In genomic region chr7:24593621-24594308, GRCm38 (mm10) we compare ENCODE assay signal across 7 mouse cellular contexts. TPM values are rescaled to one million over a fixed set of nuclear protein-coding genes. Genes with fewer than 3 reads are reported as not detected.
DNase-seq lines count a peak whose midpoint lies in the region; ATAC-seq and TF ChIP-seq lines count a peak whose summit lies in the region.

No protein-coding gene starts in this region.

- H3K4me3 ChIP-seq in hindbrain, postnatal 0 days (ENCODE audit: low read length) = peak overlapping the region; percentile 74
- peak overlapping the region; percentile 77 for H3K4me3 ChIP-seq in limb, embryonic 10.5 days
- H3K4me3 ChIP-seq in midbrain, embryonic 10.5 days = peak overlapping the region; percentile 77

- peak; percentile 14; the same call in 1 of the 2 replicates for TF ChIP-seq CTCF in hindbrain, postnatal 0 days (IDR thresholded peaks at IDR 0.05; ENCODE audit: low read depth)

- WGBS in hindbrain, postnatal 0 days = 2% methylated on average over 39 of the region's 39 CpGs
- 2% methylated on average over 39 of the region's 39 CpGs for WGBS in limb, embryonic 10.5 days
- WGBS in midbrain, embryonic 10.5 days = 3% methylated on average over 39 of the region's 39 CpGs

- peak; percentile 78 for ATAC-seq in common myeloid progenitor, adult 5-6 weeks (replicated peaks; ENCODE audit: low read depth, poor library complexity, severe bottlenecking)
- peak; percentile 86 for ATAC-seq in hindbrain, postnatal 0 days

- DNase-seq in adrenal gland, adult (ENCODE audit: inconsistent age in 2 of 2, low spot score in 1 of 2) = peak; percentile 85 to 93
- DNase-seq in gastrocnemius, adult 8-10 months (ENCODE audit: low spot score in 2 of 2) = peak; percentile 59 to 62
- peak; percentile 70 for DNase-seq in hindbrain, postnatal 0 days (ENCODE audit: low spot score)
- peak; percentile 84 for DNase-seq in limb, embryonic 10.5 days (ENCODE audit: low spot score)
- peak; percentile 81 for DNase-seq in midbrain, embryonic 10.5 days (ENCODE audit: low spot score)
- peak; percentile 69 for DNase-seq in right cerebral cortex, postnatal 25 days

- H3K36me3 ChIP-seq in hindbrain, postnatal 0 days (ENCODE audit: insufficient read depth, low read length) = no peaks in the 10 kb centered on the region
- H3K36me3 ChIP-seq in limb, embryonic 10.5 days = no peaks in the 10 kb centered on the region
- H3K36me3 ChIP-seq in midbrain, embryonic 10.5 days = no peaks in the 10 kb centered on the region

- no peaks in the 10 kb centered on the region for H3K9me3 ChIP-seq in hindbrain, postnatal 0 days (ENCODE audit: low read length)
- H3K9me3 ChIP-seq in limb, embryonic 10.5 days (replicated peaks) = no peaks in the 10 kb centered on the region
- H3K9me3 ChIP-seq in midbrain, embryonic 10.5 days (replicated peaks) = no peaks in the 10 kb centered on the region

- peak overlapping the region; percentile 61 for H3K9ac ChIP-seq in hindbrain, postnatal 0 days (replicated peaks; ENCODE audit: low read length)

- H3K4me2 ChIP-seq in hindbrain, postnatal 0 days (ENCODE audit: low read depth, low read length) = peak overlapping the region; percentile 83

- peaks cover 9% of the 10 kb centered on the region; the same call in 1 of the 2 replicates for H3K4me1 ChIP-seq in hindbrain, postnatal 0 days (ENCODE audit: insufficient read depth, low read length)
- peaks cover 20% of the 10 kb centered on the region for H3K4me1 ChIP-seq in limb, embryonic 10.5 days
- peaks cover 20% of the 10 kb centered on the region for H3K4me1 ChIP-seq in midbrain, embryonic 10.5 days

- no peaks in the 10 kb centered on the region for H3K27me3 ChIP-seq in hindbrain, postnatal 0 days (ENCODE audit: insufficient read depth, low read length)
- H3K27me3 ChIP-seq in limb, embryonic 10.5 days (ENCODE audit: low read depth, poor library complexity, severe bottlenecking) = peaks cover 19% of the 10 kb centered on the region
- peaks cover 29% of the 10 kb centered on the region for H3K27me3 ChIP-seq in midbrain, embryonic 10.5 days (ENCODE audit: low read depth, poor library complexity, severe bottlenecking)

- H3K27ac ChIP-seq in hindbrain, postnatal 0 days = no peak overlapping the region
- peak overlapping the region; percentile 84 for H3K27ac ChIP-seq in limb, embryonic 10.5 days
- peak overlapping the region; percentile 82 for H3K27ac ChIP-seq in midbrain, embryonic 10.5 days (replicated peaks)

RNA-seq across cellular contexts. Expression of gene Zfp575, which starts 6.3 kb away (rescaled TPM):
- not detected in 2 replicates for total RNA-seq in common myeloid progenitor, adult 5-6 weeks (2017)
- total RNA-seq in gastrocnemius, adult 8-10 months (2022) = under 1 TPM in 1 of 4 experiments, not detected in 3; 0.10 TPM
- total RNA-seq in hindbrain, postnatal 0 days (2014; rRNA removed) = 1.0 and 1.2 TPM in 2 replicates
- 20.3 and 21.0 TPM in 2 replicates for polyA plus RNA-seq in hindbrain, postnatal 0 days (2015; fragmentation: Nextera tagmentation; extraction: Ambion mirVana)
- polyA plus RNA-seq in limb, embryonic 10.5 days (2016; fragmentation: Nextera tagmentation; extraction: Ambion mirVana) = 1.6 and 2.6 TPM in 2 replicates
- polyA plus RNA-seq in midbrain, embryonic 10.5 days (2016; fragmentation: Nextera tagmentation; extraction: Ambion mirVana) = 1.4 and 2.1 TPM in 2 replicates

RNA-seq across cellular contexts. Expression of gene Ethe1, which starts 6.4 kb away (rescaled TPM):
- 13.2 and 14.6 TPM in 2 replicates for total RNA-seq in common myeloid progenitor, adult 5-6 weeks (2017)
- total RNA-seq in gastrocnemius, adult 8-10 months (2022) = 10 to 100 TPM; 23.1 to 30.0 (median 24.6) TPM
- total RNA-seq in hindbrain, postnatal 0 days (2014; rRNA removed) = 36.3 and 43.8 TPM in 2 replicates
- 24.4 and 25.3 TPM in 2 replicates for polyA plus RNA-seq in hindbrain, postnatal 0 days (2015; fragmentation: Nextera tagmentation; extraction: Ambion mirVana)
- 27.1 and 31.9 TPM in 2 replicates for polyA plus RNA-seq in limb, embryonic 10.5 days (2016; fragmentation: Nextera tagmentation; extraction: Ambion mirVana)
- polyA plus RNA-seq in midbrain, embryonic 10.5 days (2016; fragmentation: Nextera tagmentation; extraction: Ambion mirVana) = 22.8 and 24.1 TPM in 2 replicates

RNA-seq across cellular contexts. Expression of gene Phldb3, which starts 16.8 kb away (rescaled TPM):
- 9.6 and 14.7 TPM in 2 replicates for total RNA-seq in common myeloid progenitor, adult 5-6 weeks (2017)
- under 1 TPM; 0.27 to 0.75 (median 0.61) TPM for total RNA-seq in gastrocnemius, adult 8-10 months (2022)
- 0.11 and 0.73 TPM in 2 replicates for total RNA-seq in hindbrain, postnatal 0 days (2014; rRNA removed)
- not detected in 2 replicates for polyA plus RNA-seq in hindbrain, postnatal 0 days (2015; fragmentation: Nextera tagmentation; extraction: Ambion mirVana)
- polyA plus RNA-seq in limb, embryonic 10.5 days (2016; fragmentation: Nextera tagmentation; extraction: Ambion mirVana) = 0.09 and 0.14 TPM in 2 replicates
- 0.05 TPM in 1 of 2 replicates, not detected in the other for polyA plus RNA-seq in midbrain, embryonic 10.5 days (2016; fragmentation: Nextera tagmentation; extraction: Ambion mirVana)

RNA-seq across cellular contexts. Expression of gene Lypd3, which starts 42.6 kb away (rescaled TPM):
- total RNA-seq in common myeloid progenitor, adult 5-6 weeks (2017) = not detected in 2 replicates
- not detected for total RNA-seq in gastrocnemius, adult 8-10 months (2022)
- total RNA-seq in hindbrain, postnatal 0 days (2014; rRNA removed) = 1.3 and 1.4 TPM in 2 replicates
- polyA plus RNA-seq in hindbrain, postnatal 0 days (2015; fragmentation: Nextera tagmentation; extraction: Ambion mirVana) = 1.2 and 1.3 TPM in 2 replicates
- 1.5 and 2.2 TPM in 2 replicates for polyA plus RNA-seq in limb, embryonic 10.5 days (2016; fragmentation: Nextera tagmentation; extraction: Ambion mirVana)
- polyA plus RNA-seq in midbrain, embryonic 10.5 days (2016; fragmentation: Nextera tagmentation; extraction: Ambion mirVana) = 0.32 and 0.36 TPM in 2 replicates

RNA-seq across cellular contexts. Expression of gene Xrcc1, which starts 47.7 kb away (rescaled TPM):
- total RNA-seq in common myeloid progenitor, adult 5-6 weeks (2017) = 32.2 and 37.0 TPM in 2 replicates
- 10 to 100 TPM; 16.1 to 22.1 (median 17.3) TPM for total RNA-seq in gastrocnemius, adult 8-10 months (2022)
- 36.7 and 50.8 TPM in 2 replicates for total RNA-seq in hindbrain, postnatal 0 days (2014; rRNA removed)
- polyA plus RNA-seq in hindbrain, postnatal 0 days (2015; fragmentation: Nextera tagmentation; extraction: Ambion mirVana) = 44.0 and 45.1 TPM in 2 replicates
- polyA plus RNA-seq in limb, embryonic 10.5 days (2016; fragmentation: Nextera tagmentation; extraction: Ambion mirVana) = 163 and 182 TPM in 2 replicates
- polyA plus RNA-seq in midbrain, embryonic 10.5 days (2016; fragmentation: Nextera tagmentation; extraction: Ambion mirVana) = 149 and 160 TPM in 2 replicates
